9 mouse cellular contexts compared by ENCODE assay signal in genomic region chr7:112427357-112428157, GRCm38 (mm10). TPM values are rescaled to one million over a fixed set of nuclear protein-coding genes. Genes with fewer than 3 reads are reported as not detected.
DNase-seq lines count a peak whose midpoint lies in the region; ATAC-seq and TF ChIP-seq lines count a peak whose summit lies in the region.
"Had no signal": no experiment of that assay in that cellular context is flagged by ENCODE, and none has a peak within 500 bp of the region (broad histone marks: within the 10 kb centered on the region; RNA-seq: fewer than 3 reads in every experiment).

Gene Parva, plus strand, starts transcription at chr7:112427505.

- no peak for TF ChIP-seq POLR2A in cortical plate, adult 2 months (IDR thresholded peaks at IDR 0.05; ENCODE audit: extremely low read depth, insufficient read depth, low read length)
- no peak; the same call in 1 of the 2 replicates for TF ChIP-seq POLR2A in small intestine, adult 2 months (IDR thresholded peaks at IDR 0.05; ENCODE audit: low read depth, low read length)

- peak within 1 kb of the TSS; percentile 56; the same call in 1 of the 2 replicates for H3K27ac ChIP-seq in cortical plate, adult 2 months (ENCODE audit: insufficient read depth, low read length)
- peak within 1 kb of the TSS; percentile 75 for H3K27ac ChIP-seq in hindbrain, embryonic 15.5 days (replicated peaks)
- peak within 1 kb of the TSS; percentile 88 for H3K27ac ChIP-seq in small intestine, adult 2 months (ENCODE audit: insufficient read depth, low read depth, low read length)

- H3K9ac ChIP-seq in hindbrain, embryonic 15.5 days, result peak within 1 kb of the TSS; percentile 46

- peak within 1 kb of the TSS; percentile 45 for H3K4me3 ChIP-seq in cortical plate, adult 2 months (ENCODE audit: insufficient read depth, low read length)
- H3K4me3 ChIP-seq in hindbrain, embryonic 15.5 days, result peak within 1 kb of the TSS; percentile 48
- H3K4me3 ChIP-seq in small intestine, adult 2 months (ENCODE audit: low read depth, low read length), result peak within 1 kb of the TSS; percentile 88

- 0 out of 2 replicates have a peak, but pooled peaks cover 5% of the 10 kb centered on the region for H3K27me3 ChIP-seq in hindbrain, embryonic 15.5 days
- H3K27me3 ChIP-seq in small intestine, adult 2 months (ENCODE audit: control insufficient read depth, insufficient read depth, low read length), result no peaks in the 10 kb centered on the region

- DNase-seq in adrenal gland, adult 2 months, result peak; percentile 86
- DNase-seq in gastrocnemius, adult 8-10 months (ENCODE audit: low spot score in 2 of 2), result peak; percentile 46 to 57
- DNase-seq in left cerebral cortex, adult 8-10 months (ENCODE audit: low spot score in 2 of 2), result peak; percentile 16 to 32
- peak; percentile 84 to 90 for DNase-seq in lung, postnatal 4 days
- no peak for DNase-seq in thymus, postnatal 14 days

- H3K4me1 ChIP-seq in cortical plate, adult 2 months (ENCODE audit: control insufficient read depth, insufficient read depth, low read length), result no peaks in the 10 kb centered on the region
- peaks cover 16% of the 10 kb centered on the region for H3K4me1 ChIP-seq in hindbrain, embryonic 15.5 days (replicated peaks)
- H3K4me1 ChIP-seq in small intestine, adult 2 months (ENCODE audit: control insufficient read depth, insufficient read depth, insufficient read length, low read length), result no peaks in the 10 kb centered on the region

- no peaks in the 10 kb centered on the region for H3K9me3 ChIP-seq in hindbrain, embryonic 15.5 days

- no peak for TF ChIP-seq CTCF in cortical plate, adult 2 months (IDR thresholded peaks at IDR 0.05; ENCODE audit: extremely low read depth, insufficient read depth, low read length)
- TF ChIP-seq CTCF in small intestine, adult 2 months (IDR thresholded peaks at IDR 0.05; ENCODE audit: extremely low read depth, insufficient read length, insufficient replicate concordance, low read depth, low read length), result no peak

- peak within 1 kb of the TSS; percentile 95 for H3K4me2 ChIP-seq in hindbrain, embryonic 15.5 days

- WGBS in hindbrain, embryonic 15.5 days, result 1% methylated on average over 48 of the region's 49 CpGs
- 2% methylated on average over 49 of the region's 49 CpGs for WGBS in small intestine, adult 2 months

- ATAC-seq in hindbrain, embryonic 15.5 days (ENCODE audit: low FRiP score, low read depth), result peak; percentile 79

- H3K36me3 ChIP-seq in hindbrain, embryonic 15.5 days, result no peaks in the 10 kb centered on the region
- no peaks in the 10 kb centered on the region for H3K36me3 ChIP-seq in small intestine, adult 2 months (ENCODE audit: control insufficient read depth, insufficient read depth, low read length)

RNA-seq across cellular contexts. Expression of gene Parva, which starts in this region (rescaled TPM):
- 10 to 100 TPM; 87.9 to 93.4 TPM for total RNA-seq in adrenal gland, adult 2 months (2021)
- 20.0 and 32.7 TPM in 2 replicates for polyA plus RNA-seq in adrenal gland, adult 2 months (2012; rRNA removed)
- polyA plus RNA-seq in cortical plate, adult 2 months (2012; rRNA removed), result 44.7 and 45.0 TPM in 2 replicates
- total RNA-seq in gastrocnemius, adult 8-10 months (2022), result 10 to 100 TPM in 3 of 4 experiments, 1 to 10 TPM in 1; 9.1 to 14.1 (median 11.4) TPM
- 25.4 and 27.7 TPM in 2 replicates for polyA plus RNA-seq in hindbrain, embryonic 15.5 days (2015; fragmentation: Nextera tagmentation; extraction: Ambion mirVana)
- total RNA-seq in left cerebral cortex, adult 8-10 months (2022), result 10 to 100 TPM; 46.7 to 58.2 (median 53.1) TPM
- polyA plus RNA-seq in small intestine, adult 2 months (2012; rRNA removed), result 10.5 and 13.6 TPM in 2 replicates
- total RNA-seq: hematopoietic stem cell, adult 5-6 weeks had no signal
